Mouse (Mus musculus) gastrocnemius, postnatal 25 days (tissue): Measurements from ENCODE around the gene Rcn3. TPM values are rescaled to one million over a fixed set of nuclear protein-coding genes. Genes with fewer than 3 reads are reported as not detected.
A peak's percentile ranks its signal among the peaks of the same experiment; 100 is the strongest.
"Not testable (repeated sequence)": the region's sequence is repeated elsewhere in the genome, so short reads cannot be mapped to it uniquely, and the experiment has no call there.

Source experiments
- DNase-seq: peaks from one replicate; pipeline ENCODE4 v3.0.0; 2022
- total RNA-seq, 2 experiments: library from RNA; stranded (reverse); gene quantifications; 1 replicate in 1 of 2; 2 replicates in 1 of 2; pipeline ENCODE4 v1.2.3; 2021

Gene Rcn3
- total RNA-seq, 2 experiments from 2014 or later, result 24.0 to 32.8 TPM

DNA sequence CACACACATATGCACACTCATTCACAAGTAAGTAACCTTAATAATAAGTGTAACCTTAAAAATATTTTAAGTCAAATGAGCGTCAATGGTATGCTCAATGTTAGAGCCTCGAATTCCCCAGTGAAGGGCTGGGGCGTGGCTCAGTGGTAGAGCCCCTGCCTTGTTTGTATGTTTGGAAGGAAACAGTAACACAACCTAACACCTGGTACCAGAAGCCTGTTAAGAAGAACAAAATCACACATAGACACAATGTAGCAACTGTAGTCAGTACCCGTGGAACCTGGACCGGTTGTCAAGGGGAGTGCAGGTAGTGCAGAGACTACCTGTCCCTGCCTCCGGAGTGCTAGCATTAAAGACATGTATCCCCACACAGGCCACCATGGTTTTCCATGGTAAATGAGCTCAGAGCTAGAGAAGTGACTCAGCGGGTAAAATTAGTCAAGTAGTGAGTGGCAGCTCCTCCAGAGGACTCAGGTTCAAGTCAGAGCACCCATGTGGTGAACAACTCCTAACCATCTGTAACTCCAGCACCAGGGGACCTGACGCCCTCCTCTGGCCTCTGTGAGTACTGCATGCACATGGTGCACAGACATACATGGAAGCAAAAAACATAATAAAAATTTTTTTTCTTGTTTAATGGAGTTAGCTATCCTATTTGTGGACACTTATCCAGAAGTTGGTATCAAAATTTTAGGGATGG is 6.7 kb upstream of the Rcn3 start:
- DNase-seq, result no peak

DNA sequence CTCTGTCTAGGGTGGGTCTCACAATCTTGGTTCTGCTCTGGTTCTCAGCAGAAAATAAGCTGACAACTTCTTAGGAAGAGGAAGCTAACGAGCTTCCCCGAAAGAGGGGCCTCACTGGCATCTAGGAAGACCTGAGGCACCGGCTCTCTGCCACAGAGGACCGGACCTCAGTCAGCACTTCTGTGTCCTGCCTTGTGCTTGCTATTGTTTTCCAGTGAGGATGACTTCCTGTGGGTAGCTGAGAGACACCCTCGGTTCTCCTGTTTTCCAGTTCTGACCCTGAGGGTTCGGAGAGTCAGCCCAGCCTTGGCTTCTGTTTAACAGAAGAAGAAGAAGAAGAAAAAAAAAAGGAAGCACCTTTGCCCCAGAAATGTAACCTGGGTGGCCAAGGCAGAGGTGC is 5.5 kb upstream of the Rcn3 start:
- DNase-seq, result no peak

DNA sequence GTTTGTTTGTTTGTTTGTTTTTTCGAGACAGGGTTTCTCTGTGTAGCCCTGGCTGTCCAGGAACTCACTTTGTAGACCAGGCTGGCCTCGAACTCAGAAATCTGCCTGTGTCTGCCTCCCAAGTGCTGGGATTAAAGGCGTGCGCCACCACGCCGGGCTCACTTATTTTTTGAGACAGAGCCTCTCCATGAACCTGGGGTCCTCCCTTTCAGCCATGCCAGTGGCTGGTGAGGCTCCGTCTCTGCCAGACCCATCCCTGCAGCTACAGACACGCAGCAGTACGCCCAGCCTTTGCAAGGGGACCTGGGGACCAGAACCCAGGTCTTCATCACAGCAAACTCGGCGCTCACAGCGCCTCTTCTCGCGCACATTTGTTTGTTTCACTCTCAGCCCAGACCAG is 3.9 kb upstream of the Rcn3 start:
- DNase-seq, result not testable (repeated sequence)

DNA sequence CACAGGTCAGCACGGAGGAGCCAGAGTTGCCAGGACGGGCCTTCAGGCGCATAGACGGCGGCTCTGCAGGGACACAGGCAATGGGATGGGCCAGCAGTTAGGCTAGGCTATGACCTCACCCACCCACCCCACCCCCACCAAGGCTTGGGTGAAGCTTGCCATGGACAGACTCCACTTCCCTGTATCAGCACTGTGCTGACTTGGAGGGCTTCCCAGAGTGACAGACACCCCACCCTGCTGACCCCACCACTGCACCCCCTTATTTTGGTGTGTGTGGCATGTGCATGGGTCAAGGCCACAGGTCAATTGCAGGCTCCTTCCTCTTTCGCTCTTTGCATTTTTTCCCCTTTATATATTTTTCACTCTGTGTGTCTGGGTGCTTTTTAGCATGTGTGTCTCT is 3.3 kb upstream of the Rcn3 start:
- peak; percentile 49 for DNase-seq

DNA sequence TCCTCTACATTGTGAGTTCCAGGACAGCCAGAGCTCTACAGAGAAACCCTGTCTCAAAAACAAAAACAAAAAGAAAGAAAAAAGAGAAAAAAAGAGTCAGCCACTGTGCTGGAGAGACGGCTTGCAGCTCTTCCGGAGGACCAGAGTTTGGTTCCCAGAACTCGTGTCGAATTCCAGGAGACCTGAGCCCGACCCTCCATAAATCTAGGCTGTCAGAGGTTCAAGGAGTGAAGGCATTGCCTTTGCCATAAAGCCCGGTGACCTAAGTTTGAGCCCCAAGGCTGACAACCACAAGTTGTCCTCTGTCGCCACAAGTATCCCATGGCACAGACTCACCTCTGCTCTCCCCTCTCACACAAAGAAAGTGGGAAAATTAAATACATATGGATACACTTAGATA is 2.1 kb upstream of the Rcn3 start:
- DNase-seq, result no peak

DNA sequence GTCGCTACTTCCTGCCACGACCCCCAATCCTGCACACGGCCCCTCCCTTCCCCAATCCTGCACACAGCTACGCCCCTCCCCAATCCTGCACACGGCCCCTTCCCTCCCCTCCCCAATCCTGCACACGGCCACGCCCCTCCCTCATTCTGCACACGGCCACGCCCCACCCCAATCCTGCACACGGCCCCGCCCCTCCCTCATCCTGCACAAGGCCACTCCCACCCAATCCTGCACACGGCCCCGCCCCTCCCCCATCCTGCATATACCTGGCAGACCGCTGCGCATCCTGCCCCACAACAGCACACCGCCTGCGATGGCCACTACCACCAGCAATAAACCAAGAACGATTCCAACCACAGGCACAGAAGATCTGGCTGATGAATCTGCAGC is 1.5 kb upstream of the Rcn3 start:
- DNase-seq, result no peak

DNA sequence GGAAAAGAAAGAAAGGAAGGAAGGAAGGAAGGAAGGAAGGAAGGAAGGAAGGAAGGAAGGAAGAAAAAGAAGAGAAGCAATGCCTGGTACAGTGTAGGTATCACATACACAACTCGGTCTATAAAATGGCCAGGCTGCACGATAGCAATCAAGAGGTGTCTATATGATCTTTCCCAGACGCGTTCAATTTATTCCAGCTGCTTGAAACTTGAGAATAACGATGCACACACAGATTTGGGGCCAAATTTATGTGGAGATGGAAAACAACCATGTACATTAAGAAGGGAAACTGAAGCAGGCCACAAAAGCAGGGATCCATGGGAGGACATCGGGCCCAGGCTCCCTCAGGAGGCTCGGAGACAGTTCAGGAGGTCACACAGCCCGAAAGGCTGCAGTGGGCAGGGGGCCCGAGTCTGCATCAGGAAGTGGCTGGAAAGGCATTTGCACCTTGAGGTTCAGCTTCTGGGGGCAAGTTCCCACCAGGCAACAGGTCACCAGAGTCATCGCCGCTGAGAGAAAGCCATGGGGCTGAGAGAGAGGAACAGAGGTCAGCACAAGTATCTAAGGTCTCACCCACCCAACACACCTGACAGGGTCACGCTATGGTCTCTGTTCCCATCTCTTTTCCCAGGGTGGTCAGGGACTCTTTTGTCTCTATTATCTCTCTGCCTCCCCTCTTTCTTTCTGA is 951 bp upstream of the Rcn3 start:
- no peak for DNase-seq

DNA sequence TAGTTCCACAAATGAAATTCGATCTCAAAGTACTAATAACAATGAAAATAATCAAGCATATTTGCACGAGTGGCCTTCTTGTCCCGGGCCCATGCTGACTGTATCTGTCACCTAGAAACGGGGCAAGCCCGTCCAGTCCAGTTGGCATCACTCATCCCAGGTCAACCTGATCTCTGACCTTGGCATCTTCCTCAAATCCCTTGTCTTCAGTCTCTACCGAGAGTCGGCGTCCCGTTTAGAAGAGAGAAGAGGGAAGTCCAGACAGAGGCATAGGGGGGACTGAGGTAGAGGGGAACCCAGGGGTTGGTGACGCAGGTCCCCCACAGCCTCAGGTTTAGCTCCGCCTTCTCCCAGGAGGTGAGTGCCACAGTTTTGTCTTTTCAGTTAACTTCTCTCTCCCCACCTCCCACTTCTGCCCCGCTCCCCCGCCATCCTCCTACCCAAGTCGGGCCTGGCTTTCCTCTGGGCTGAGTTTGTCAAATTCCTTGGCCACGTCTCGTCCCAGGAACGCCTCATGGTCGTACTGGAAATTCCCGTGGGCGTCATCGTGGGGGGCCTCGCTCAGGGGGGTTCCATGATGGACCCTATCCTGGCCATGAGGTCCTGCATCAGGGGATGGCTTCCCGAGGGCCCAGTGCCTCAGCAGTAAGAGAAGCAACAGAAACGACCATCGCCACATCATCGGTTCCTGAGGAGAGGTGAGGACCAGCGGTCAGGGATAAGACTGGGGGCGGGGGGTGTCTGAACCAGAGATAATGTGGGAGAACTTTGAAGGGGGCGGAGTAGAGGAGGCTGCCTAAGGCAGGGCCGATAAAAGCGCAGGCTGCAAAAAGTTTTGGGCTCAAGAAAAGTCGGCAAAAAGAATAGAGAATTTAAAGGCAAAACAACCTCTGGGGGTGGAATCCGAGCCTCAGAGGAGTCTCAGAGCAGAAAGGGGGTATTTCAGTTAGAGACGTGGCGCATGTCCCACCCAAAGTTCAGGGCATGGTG is 725 bp downstream of the Rcn3 start:
- no peak for DNase-seq

DNA sequence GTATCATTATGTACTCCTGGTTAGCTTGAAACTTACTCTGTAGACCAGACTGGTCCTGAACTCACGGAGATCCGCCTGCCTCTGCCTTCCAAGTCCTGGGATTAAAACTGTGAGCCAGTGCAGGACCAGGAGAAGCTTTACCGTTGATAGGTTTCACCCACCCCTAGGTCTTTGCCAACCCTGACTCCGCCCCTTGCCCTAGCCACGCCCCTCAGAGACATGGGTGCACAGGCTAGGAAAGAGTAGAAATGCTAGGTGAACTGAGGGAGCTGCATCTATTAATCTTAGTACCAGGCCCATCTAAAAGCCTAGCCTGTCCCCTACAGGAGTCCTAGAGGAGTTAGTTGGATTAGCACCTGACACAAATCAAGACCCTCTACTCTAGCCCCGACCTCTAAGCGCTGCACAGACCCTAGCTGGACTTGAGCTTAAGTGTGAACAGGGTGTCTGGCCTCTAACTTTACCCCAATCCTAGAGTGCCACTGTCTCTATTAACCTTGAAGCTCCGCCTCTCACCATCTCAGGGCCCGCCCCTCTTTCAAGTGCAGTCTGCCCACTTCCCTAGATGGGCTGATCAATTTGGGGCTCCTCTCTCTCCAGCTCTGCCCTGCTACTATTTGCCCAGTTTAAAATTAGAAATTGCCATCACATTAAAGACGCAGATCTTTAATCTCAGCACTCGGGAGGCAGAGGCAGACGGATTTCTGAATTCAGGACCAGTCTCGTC is 1.6 kb downstream of the Rcn3 start:
- no peak for DNase-seq

DNA sequence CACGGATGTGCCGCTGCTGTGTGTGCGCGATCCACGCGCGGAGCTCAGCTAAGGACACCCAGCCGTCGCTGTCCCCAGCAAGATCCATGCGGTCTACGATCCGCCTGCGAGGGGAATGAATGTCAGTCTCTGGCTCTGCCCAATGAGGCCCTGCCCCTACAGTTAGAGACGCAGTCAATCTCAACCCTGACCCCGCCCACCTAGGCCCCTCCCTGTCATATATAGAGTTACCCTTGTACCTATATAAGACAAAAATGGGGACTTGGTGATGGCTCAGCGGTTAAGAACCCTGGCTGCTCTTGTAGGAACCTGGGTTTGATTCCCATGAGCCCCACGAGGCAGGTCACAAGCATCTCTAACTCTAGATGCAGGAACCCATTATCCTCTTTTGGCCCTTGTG is 3.4 kb downstream of the Rcn3 start:
- DNase-seq, result no peak

DNA sequence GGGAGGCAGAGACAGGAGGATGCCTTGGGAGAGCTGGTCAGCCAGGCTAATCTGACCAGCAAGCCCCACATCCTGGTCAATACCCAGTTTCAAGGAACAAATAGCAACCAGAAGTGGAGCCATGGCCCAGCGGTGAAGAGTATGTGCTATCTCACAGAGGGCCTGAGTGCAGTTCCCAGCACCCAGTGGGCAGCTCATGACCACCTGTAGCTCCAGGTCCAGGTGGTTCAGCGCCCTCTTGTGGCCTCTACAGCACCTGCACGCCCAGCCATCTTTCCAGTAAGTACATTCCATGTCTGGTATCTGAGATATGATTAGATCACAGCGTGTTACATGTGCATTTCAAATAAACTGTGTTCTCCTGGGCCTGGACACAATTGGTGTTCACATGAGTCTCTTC is 5.9 kb downstream of the Rcn3 start:
- no peak for DNase-seq

DNA sequence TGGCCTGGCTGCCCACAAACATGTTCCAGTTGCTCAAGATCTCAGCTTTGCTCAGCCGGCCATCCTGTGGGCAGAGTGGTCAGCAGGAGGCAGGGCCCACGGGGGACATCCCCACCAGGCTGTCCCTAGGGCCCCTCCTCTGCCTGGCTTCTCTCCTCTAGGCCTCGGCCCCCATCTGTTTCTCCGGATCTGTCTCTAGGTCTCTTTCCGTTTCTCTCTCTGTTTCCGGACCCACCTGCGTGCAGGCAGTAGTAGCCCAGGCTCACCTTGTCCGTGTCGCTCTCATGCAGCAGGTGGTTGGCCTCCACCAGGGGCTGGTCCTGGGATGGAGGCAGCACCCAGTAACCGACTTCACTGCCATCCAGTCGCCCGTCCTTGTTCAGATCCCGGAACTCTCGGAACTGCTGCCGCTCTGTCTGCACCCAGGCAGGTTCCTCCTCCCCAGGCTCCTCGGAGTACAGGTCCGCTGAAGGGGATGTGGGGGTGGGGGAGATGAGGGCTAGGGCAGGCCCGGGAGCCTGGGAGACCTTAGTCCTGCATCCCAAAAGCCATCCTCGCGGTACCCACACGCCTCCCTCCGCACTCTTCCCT is 8.6 kb downstream of the Rcn3 start:
- DNase-seq, result no peak

DNA sequence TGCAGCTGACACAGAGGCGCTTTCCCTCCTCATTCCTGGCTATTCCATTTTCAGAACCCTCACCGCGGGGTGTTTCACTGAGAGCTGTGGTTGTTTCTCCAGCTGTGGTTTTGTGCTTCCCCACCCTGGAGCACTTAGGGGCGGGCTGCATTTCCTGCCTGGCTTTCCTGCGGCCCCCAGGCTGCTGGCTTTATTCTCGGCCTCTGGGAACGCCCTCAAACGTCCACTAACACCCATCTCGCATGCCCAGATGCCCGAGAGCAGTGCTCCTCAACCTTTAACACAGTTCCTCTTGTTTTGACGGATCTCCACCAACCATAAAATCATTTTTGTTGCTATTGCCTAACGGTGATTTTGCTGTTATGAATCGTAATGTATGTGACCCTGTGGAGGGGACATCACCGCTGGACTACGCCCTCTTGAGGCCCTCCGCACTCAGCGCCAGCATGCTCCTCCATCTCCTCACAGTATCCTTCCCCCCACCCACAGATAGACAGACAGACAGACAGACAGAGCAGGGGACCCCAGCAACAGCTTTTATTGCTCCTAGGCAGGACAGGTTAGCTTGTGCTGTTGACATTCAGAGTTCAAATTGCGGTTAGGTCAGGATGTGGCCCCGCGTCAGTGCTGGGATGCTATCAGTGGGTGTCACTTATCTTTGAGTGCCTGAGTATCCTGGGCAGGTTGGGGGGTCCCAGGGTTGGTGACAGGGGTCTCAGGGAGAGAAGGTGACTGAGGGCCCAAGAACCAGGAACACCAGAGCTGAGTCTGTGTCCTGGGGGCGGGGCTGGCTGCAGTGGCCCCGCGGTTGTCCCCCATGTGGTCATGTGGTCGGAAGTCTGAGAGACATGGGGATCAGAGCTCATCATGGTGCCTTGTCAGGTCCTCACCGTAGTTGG is 9.4 kb downstream of the Rcn3 start:
- peak; percentile 72 for DNase-seq

DNA sequence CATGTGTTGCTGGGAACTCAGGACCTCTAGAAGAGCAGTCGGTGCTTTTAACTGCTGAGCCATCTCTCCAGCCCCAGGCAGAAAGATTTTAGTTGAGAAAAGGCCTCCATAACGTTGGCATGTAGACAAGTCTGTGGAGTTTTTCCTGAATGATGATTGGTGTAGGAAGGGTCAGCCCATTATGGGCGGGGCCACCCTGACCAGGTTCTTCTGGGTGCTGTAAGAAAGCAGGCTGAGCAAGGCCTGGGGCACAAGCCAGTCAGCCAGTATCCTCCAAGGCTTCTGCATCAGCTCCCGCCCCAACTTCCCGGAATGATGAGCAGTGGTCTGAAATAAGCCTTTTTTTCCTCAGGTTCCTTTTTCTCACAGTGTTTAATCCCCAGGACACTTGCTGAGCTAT is 11.0 kb downstream of the Rcn3 start:
- no peak for DNase-seq

DNA sequence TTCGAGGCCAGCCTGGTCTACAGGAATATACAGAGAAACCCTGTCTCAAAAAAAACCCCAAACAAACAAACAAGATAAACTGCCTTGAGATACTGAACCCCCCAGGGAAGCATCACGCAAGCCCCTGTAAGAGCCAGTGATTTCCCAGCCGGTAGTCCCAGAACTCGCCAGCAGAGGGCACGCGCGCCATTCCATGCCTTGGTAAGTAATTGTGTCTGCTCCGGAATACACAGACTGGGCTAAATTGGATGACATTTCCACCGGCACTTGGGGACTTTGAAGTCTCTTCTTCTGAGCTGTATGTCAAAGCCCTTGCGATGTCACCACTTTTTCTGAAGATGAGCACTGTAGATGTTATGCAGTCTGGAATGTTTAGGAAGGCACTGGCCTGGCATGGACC is 12.2 kb downstream of the Rcn3 start:
- peak; percentile 82 for DNase-seq

DNA sequence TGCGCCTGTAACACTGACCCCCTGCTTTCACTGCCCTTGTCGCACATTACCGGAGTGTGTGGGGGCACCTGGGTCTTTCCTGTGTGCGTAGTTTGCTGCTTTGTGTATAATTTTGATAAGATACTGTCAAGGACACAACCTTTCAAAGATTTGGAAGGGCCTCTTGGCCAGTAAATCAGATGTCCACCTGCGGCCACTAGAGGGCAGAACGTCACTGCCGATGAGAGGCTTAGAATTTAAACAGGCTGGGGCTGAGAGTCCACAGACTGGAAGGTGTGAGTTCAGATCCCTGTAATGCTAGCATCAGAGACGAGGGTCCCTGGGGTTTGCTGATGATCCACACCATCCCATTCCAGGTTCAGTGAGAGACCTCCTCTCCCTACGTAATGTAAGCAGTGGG is 13.5 kb downstream of the Rcn3 start:
- peak; percentile 67 for DNase-seq

DNA sequence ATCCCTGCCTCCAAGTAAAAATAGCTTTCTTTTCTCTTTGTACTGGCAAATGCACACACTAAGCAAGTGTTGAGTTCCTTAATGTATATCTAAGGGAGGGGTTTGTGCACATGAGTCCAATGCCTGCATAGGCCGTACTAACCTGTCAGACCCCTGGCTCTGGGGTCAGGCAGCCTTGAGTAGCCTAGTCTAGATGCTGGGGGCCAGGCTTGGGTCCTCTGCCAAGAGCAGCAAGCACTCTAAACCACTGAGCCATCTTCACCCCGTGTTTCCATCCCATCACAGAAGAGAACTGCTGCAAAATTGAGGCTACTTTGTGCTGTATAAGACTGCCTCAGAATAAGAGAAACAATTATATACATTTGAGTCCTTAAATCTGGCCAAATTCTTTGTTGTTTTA is 14.2 kb downstream of the Rcn3 start:
- no peak for DNase-seq

DNA sequence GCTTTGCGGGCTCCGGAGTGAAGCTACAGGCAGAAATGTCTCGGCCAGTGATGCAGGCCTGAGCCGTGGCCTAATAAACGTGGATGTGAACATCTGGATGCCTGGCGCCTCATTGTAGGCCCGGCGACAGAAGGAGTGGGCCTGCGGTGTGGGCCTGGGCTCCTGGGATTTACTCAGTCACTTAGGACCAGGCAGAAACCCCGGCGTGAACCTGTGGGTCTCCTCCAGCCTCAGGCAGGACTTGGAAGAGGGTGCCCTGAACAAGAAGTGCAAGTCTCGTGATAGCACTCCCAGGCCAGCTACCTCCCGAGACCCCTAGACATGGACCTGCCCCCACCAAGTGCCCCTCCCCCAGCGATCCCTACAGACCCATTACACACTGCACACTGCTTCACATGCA is 14.7 kb downstream of the Rcn3 start:
- no peak for DNase-seq

DNA sequence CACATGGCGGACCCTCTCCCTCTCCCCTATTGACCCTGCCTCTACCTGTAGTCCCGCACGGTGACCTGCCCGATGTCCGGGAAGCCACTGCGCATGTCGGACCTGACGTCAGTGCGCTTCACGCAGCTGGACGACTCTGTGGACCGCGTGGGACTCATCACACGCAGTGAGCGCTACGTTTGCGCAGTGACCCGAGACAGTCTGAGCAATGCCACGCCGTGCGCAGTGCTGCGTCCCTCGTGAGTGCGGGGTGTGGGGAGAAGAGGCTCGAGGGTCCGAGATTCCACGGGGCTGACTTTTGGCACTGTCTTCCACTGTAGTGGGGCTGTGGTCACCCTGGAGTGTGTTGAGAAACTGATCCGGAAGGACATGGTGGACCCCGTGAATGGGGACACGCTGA is 15.5 kb downstream of the Rcn3 start:
- no peak for DNase-seq

DNA sequence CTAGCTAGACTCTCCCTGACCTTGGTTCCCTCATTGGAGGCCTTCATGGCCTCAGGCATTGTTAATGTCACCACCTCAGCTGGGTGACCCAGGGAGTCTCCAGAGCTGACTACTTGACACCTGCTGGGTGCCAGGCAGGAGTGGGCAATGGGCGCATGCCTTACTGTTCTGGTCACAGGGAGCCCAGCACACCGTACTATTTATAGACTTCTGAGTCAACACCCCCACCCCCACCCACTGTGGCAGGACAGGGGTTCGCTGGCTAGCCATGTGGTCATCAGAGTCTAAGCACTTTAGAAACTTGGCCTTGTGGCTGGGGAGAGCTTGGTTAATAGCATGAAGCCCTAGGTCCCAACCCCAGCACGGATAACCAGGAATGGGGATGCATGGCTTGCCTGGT is 16.6 kb downstream of the Rcn3 start:
- DNase-seq, result peak; percentile 80

DNA sequence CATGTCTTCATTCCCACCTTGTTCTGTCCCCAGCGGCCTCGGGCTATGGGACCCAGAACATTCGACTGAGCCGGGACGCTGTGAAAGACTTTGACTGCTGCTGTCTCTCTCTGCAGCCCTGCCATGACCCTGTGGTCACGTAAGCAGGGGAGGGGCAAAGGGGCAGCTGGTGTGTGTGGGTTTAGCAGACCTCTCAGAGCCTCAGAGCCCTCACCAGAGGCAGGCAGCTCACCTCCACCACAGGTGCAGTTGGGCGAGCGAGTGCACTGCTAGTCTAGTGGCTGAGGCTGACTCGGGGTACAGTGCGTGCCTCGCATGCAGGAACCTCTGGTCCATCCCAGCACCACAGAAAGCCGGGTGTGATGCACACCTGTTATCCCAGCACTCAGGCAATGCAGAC is 18.1 kb downstream of the Rcn3 start:
- no peak for DNase-seq
